Mouse (Mus musculus): Measurements from ENCODE around the gene Tctex1d1.

- no peak for TF ChIP-seq POLR2A (IDR thresholded peaks at IDR 0.05; ENCODE audit: borderline replicate concordance, control insufficient read depth, low read depth, low read length)
- TF ChIP-seq CTCF (IDR thresholded peaks at IDR 0.05; ENCODE audit: control insufficient read depth, insufficient read depth, low read length) = peak; percentile 54; the same call in 1 of the 2 replicates
Observed at GRCm38 (mm10) chr4:102986917-102987316, 8.5 kb downstream of the Tctex1d1 start.
